Mouse (Mus musculus) forebrain, embryonic 14.5 days (tissue): Measurements from ENCODE around the gene Nav1. TPM values are rescaled to one million over a fixed set of nuclear protein-coding genes. Genes with fewer than 3 reads are reported as not detected.

Experiments
- ATAC-seq: fragments of 200-750 bp; cut with Nextera tagmentation; 2 replicates; pipeline ENCODE4 v1.8.0; 2017; ENCODE audit warnings: mild to moderate bottlenecking, moderate library complexity
- DNase-seq: peaks from one replicate; pipeline ENCODE4 v3.0.0-alpha.2; 2015; ENCODE audit warnings: low spot score
- H3K27ac ChIP-seq: fragments of 300-500 bp; sonication (generic); 2 replicates; pipeline ENCODE4 v1.5.1; 2014; ENCODE audit warnings: low read depth, mild to moderate bottlenecking, control low read depth, low read length, moderate library complexity
- H3K27me3 ChIP-seq: fragments of 300-500 bp; sonication (generic); replicated peaks from 2 replicates; pipeline ENCODE4 v1.6.1; 2014; ENCODE audit warnings: low read length, control low read depth, mixed read lengths; ENCODE audit not compliant: control insufficient read depth, insufficient read depth
- H3K36me3 ChIP-seq: fragments of 300-500 bp; sonication (generic); 2 replicates; pipeline ENCODE4 v1.6.1; 2014; ENCODE audit warnings: low read length, control low read depth; ENCODE audit not compliant: control insufficient read depth, insufficient read depth
- H3K4me1 ChIP-seq: fragments of 300-500 bp; sonication (generic); 2 replicates; pipeline ENCODE4 v1.6.1; 2014; ENCODE audit warnings: antibody characterized with exemption, low read length, control low read depth; ENCODE audit not compliant: control insufficient read depth, insufficient read depth
- H3K4me2 ChIP-seq: fragments of 300-500 bp; sonication (generic); 2 replicates; pipeline ENCODE4 v1.6.1; 2014; ENCODE audit warnings: mild to moderate bottlenecking, control low read depth, low read length
- H3K4me3 ChIP-seq: fragments of 300-500 bp; sonication (generic); 2 replicates; pipeline ENCODE4 v1.5.1; 2014; ENCODE audit warnings: low read depth, low read length, control low read depth
- H3K9ac ChIP-seq: fragments of 300-500 bp; sonication (generic); 2 replicates; pipeline ENCODE4 v1.6.1; 2014; ENCODE audit warnings: mild to moderate bottlenecking, low read length, control low read depth, moderate library complexity
- H3K9me3 ChIP-seq: fragments of 300-500 bp; sonication (generic); replicated peaks from 2 replicates; pipeline ENCODE4 v1.6.1; 2016; ENCODE audit warnings: low read length, control low read depth, mixed read lengths; ENCODE audit not compliant: control insufficient read depth
- WGBS: fragments of 180-500 bp; shearing (Covaris S2); extraction: QIAGEN DNeasy Blood & Tissue Kit; methylation state at CpG from one replicate; pipeline ENCODE4 v1.1.7; 2014; 5-methylcytosine and 5-hydroxymethylcytosine counted together
- polyA plus RNA-seq: library from polyadenylated mRNA; unstranded; fragments of >200 nt; fragmentation: Nextera tagmentation; extraction: Ambion mirVana; gene quantifications from 2 replicates; pipeline ENCODE4 v1.2.1, GENCODE M21; 2014

The Nav1 gene
- polyA plus RNA-seq, 1 experiment from 2014 or later, result 26.1 TPM

DNA sequence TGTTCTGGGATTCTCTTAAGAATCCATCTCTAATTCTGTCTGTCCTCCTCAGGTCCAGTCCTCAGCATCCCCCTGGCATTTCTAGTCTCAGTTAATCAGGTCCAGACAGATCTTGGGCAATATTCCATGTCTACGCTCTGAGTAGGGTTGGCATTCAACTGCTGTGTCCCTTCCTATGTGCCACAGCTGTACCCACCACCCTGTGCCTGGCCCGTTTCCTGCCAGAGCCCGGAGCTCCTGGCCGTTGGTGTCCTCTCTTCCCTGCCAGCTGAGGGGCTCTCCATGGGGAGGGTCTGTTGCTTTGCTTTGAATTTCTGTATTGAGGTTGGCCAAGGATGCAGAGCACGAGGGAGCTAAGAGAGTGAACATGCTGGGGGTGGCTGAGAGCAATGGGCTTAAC lies 41.3 kb downstream of the Nav1 start:
- 68% methylated on average over 5 of the region's 5 CpGs for WGBS
- no peak overlapping the region for H3K4me3 ChIP-seq
- peak overlapping the region; percentile 77 for H3K27ac ChIP-seq
- no peaks in the 10 kb centered on the region for H3K27me3 ChIP-seq
- peaks cover 4% of the 10 kb centered on the region; the same call in 1 of the 2 replicates for H3K36me3 ChIP-seq
- H3K4me1 ChIP-seq, result peaks cover 46% of the 10 kb centered on the region
- H3K9ac ChIP-seq, result no peak overlapping the region
- H3K9me3 ChIP-seq, result no peaks in the 10 kb centered on the region
- no peak for DNase-seq
- no peak overlapping the region for H3K4me2 ChIP-seq
- ATAC-seq, result no peak

DNA sequence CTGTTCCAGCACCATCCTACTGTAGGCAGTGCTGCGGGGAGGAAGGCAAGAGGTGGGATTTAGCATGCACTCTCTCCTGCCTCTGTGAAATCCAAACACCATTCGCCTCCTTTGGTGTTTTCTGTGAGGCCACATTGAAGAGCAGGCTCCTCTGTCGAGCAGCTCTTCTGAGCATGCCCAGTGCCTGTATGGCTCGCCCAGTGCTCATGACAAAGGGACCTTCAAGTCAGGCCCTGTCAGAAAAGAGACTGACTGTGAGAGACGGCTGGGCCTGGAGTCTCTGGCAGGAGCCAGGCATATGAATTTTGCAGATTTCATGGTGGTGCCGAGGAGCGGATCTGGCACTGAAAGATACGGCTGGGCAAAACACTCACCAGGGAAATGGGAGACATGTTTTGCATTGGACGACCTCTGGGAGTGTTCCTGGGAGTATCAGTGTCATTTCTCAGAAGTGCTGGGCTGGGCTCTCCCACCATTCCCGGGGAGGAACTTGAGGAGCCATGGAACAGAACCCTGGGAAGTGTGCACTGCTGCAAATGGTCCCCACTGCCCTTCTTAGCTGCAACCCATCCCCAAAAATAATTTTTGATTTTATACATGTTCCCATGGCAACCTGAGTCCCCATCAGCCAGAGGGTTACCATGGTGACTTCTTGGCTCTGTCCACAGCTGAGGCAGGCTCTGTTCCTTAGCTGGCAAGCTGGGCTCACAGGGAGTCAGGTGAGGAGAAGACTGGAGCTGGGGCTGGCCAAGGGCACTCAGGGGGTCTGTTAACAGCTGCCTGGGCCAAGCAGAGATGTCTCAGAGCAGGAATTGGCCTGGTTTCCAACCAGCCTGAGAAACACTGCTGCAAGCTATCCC lies 42.2 kb downstream of the Nav1 start:
- no peak overlapping the region for H3K4me3 ChIP-seq
- DNase-seq, result peak; percentile 71
- peak overlapping the region; percentile 77 for H3K27ac ChIP-seq
- ATAC-seq, result peak; percentile 51; the same call in 1 of the 2 replicates
- H3K27me3 ChIP-seq, result no peaks in the 10 kb centered on the region
- WGBS, result 26% methylated on average over 10 of the region's 10 CpGs
- H3K9me3 ChIP-seq, result no peaks in the 10 kb centered on the region
- no peak overlapping the region; the same call in 1 of the 2 replicates for H3K9ac ChIP-seq
- no peak overlapping the region for H3K4me2 ChIP-seq
- peaks cover 52% of the 10 kb centered on the region for H3K4me1 ChIP-seq
- peaks cover 4% of the 10 kb centered on the region; the same call in 1 of the 2 replicates for H3K36me3 ChIP-seq

DNA sequence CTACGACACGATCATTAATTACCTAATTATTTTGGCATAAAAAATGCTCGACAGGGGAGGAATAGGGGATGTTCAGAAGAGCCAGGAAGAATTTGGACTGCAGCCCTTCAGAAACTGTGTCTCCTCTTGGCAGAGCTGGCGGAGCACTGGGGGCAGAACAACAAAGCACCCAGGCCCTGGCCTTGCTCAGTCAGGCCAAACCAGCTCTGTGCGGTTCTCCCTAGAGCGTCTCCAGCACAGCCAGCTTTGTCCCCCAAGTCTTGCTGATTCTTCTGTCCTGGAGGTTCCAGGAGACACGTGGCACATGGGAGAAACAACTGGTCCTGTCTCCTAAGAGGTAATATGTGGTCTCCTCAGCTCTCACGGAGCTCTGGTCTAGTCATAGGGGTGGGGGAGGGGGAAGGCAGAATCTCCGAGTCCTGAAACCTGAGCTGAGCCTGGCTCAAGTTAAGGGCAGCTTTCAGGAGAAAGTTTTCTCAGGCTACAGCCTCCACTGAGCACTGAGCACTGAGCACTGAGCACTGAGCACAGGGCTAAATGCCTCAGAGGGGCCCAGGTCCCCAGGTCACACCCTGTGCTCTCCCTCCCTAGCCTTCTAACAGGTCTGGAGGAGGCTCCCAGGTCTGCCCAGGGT lies 43.2 kb downstream of the Nav1 start:
- peaks cover 4% of the 10 kb centered on the region; the same call in 1 of the 2 replicates for H3K36me3 ChIP-seq
- peak; percentile 67 for DNase-seq
- no peaks in the 10 kb centered on the region for H3K27me3 ChIP-seq
- H3K27ac ChIP-seq, result peak overlapping the region; percentile 77; the same call in 1 of the 2 replicates
- H3K4me3 ChIP-seq, result no peak overlapping the region
- H3K9ac ChIP-seq, result no peak overlapping the region
- 25% methylated on average over 9 of the region's 9 CpGs for WGBS
- peaks cover 52% of the 10 kb centered on the region for H3K4me1 ChIP-seq
- no peak for ATAC-seq
- H3K9me3 ChIP-seq, result no peaks in the 10 kb centered on the region
- H3K4me2 ChIP-seq, result 0 out of 2 replicates have a peak overlapping the region, but pooled peaks have one; percentile 0

DNA sequence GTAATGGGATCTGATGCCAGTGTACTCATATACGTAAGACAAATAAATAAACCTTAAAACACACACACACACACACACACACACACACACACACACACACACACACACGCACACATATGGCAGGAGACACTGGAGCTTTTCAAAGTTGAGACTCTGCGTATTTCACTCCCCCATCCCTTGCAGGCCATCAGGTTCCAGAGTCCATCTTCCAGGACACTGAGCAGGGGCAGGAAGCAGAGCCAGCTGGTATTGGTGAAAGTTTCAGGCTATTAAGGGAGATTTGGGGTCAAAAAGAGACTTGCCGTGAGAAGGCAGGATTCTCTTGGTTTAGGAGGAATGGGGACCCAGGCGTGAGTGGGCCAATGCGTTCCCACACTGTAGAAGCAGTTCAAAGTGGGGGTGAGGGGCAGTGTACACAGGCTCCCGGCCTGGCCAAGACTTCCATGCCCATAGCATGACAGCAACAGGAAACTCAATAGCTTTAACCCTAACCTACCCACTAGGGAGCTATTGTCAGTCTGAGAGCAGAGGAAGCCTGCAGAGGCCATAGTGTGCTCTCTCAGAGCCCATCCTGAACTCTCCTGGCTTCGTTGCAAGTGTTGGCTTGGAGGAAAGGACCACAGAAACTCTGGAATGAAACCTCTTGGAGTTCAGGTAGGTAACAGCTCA lies 44.0 kb downstream of the Nav1 start:
- ATAC-seq (no peak), DNase-seq (no peak)
- WGBS, result 62% methylated on average over 8 of the region's 8 CpGs
- no peak overlapping the region for H3K4me2 ChIP-seq
- peaks cover 54% of the 10 kb centered on the region for H3K4me1 ChIP-seq
- H3K9me3 ChIP-seq, result no peaks in the 10 kb centered on the region
- no peak overlapping the region for H3K9ac ChIP-seq
- H3K4me3 ChIP-seq, result no peak overlapping the region
- H3K36me3 ChIP-seq, result peaks cover 4% of the 10 kb centered on the region; the same call in 1 of the 2 replicates
- H3K27me3 ChIP-seq, result no peaks in the 10 kb centered on the region
- no peak overlapping the region for H3K27ac ChIP-seq

DNA sequence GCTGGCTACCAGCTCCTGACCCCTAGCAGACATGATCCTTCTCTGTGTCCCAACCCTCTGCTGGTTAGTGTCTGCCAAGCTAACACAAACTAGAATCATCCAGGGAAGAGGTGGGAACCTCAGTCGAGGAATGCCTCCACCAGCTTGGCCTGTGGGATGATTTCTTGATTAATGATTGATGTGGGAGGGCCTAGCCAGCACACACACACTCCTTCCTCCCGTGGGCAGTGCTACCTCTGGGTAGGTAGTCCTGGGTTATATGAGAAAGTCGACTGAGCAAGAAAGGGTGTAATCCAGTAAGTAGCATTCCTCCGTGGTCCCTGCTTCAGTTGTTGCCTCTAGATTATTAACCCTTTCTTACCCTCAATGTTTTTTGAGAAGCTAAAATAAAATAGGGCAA lies 45.0 kb downstream of the Nav1 start:
- H3K27ac ChIP-seq, result peak overlapping the region; percentile 80
- H3K9ac ChIP-seq, result no peak overlapping the region
- peaks cover 56% of the 10 kb centered on the region for H3K4me1 ChIP-seq
- no peak overlapping the region for H3K4me3 ChIP-seq
- ATAC-seq (no peak), DNase-seq (no peak)
- no peaks in the 10 kb centered on the region for H3K36me3 ChIP-seq
- WGBS, result 15% methylated on average over 4 of the region's 4 CpGs
- H3K4me2 ChIP-seq, result no peak overlapping the region
- no peaks in the 10 kb centered on the region for H3K9me3 ChIP-seq
- H3K27me3 ChIP-seq, result no peaks in the 10 kb centered on the region

DNA sequence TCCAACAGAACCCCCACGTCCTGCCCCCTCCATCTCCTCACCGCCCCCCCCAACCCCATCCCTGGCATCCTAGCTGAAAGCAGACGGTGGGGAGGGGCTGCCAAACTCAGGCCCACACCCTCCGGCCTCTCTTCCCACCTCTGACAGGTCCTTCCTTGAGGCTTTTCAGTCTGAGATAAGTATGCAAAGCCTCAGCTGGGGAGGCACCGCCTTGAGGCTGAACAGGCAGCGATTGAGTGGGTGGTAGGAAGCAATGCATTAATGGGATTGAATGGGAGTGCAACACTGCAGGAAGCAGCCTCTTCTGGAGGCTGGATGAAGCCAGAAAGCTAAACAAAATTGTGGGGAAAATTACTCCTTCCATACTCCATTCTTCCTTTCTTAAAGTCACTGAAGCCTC lies 45.8 kb downstream of the Nav1 start:
- H3K4me3 ChIP-seq, result no peak overlapping the region
- no peak overlapping the region for H3K4me2 ChIP-seq
- no peaks in the 10 kb centered on the region for H3K27me3 ChIP-seq
- 11% methylated on average over 6 of the region's 6 CpGs for WGBS
- no peaks in the 10 kb centered on the region for H3K36me3 ChIP-seq
- peak; percentile 43 for ATAC-seq
- peak overlapping the region; percentile 80 for H3K27ac ChIP-seq
- H3K9me3 ChIP-seq, result no peaks in the 10 kb centered on the region
- peak overlapping the region; percentile 32 for H3K9ac ChIP-seq
- peak; percentile 58 for DNase-seq
- H3K4me1 ChIP-seq, result peaks cover 62% of the 10 kb centered on the region

DNA sequence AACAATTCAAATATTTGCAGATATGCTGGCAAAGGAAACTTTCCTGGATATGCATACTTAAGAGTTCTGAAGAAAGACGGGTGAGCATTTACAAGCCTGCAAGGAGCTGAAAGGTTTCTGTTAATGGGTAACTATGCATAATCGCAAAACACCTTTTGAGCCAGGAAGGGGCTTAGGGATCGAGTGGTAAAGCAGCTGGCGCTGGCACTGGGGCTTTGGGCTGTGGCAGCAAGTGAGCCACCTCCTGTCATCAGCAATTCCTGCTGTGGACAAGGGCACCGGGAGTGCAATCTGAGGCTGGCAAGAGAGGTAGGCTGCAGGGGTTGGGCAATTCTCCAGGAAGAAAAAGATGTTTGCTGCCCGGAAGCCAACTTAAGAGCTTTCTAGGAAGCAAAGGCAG lies 49.1 kb downstream of the Nav1 start:
- H3K4me2 ChIP-seq, result no peak overlapping the region
- H3K27ac ChIP-seq, result no peak overlapping the region
- no peak overlapping the region for H3K9ac ChIP-seq
- H3K27me3 ChIP-seq, result no peaks in the 10 kb centered on the region
- H3K9me3 ChIP-seq, result no peaks in the 10 kb centered on the region
- 27% methylated on average over 6 of the region's 6 CpGs for WGBS
- no peak overlapping the region for H3K4me3 ChIP-seq
- no peak for DNase-seq
- no peak for ATAC-seq
- no peaks in the 10 kb centered on the region for H3K36me3 ChIP-seq
- peaks cover 58% of the 10 kb centered on the region for H3K4me1 ChIP-seq

DNA sequence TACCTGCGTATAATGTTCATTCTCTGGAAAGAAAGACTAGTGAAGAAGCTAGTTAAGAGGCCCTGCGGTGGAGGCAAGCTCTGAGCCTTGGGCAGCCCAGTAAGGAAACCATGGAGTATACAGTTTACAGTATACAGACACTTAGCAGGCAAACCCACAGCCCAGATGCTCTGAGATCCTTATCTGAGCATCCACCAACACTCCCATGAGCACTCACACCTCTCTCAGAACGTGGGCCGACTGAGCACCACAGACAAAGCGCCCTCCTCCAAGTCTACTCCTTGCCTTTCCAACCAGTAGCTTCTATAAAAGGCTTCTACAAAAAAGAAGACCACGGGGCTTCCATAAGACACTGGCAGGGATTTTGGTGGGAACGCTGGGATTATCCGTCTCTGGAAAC lies 51.2 kb downstream of the Nav1 start:
- H3K9ac ChIP-seq, result no peak overlapping the region
- 69% methylated on average over 8 of the region's 8 CpGs for WGBS
- H3K9me3 ChIP-seq, result no peaks in the 10 kb centered on the region
- ATAC-seq, result no peak
- no peak for DNase-seq
- no peaks in the 10 kb centered on the region for H3K36me3 ChIP-seq
- H3K4me1 ChIP-seq, result peaks cover 47% of the 10 kb centered on the region
- no peak overlapping the region for H3K4me2 ChIP-seq
- 0 out of 2 replicates have a peak overlapping the region, but pooled peaks have one; percentile 15 for H3K27ac ChIP-seq
- H3K4me3 ChIP-seq, result no peak overlapping the region
- H3K27me3 ChIP-seq, result no peaks in the 10 kb centered on the region
